Mouse (Mus musculus): Measurements from ENCODE around the gene Nfe2l1. TPM values are rescaled to one million over a fixed set of nuclear protein-coding genes. Genes with fewer than 3 reads are reported as not detected.
A peak's percentile ranks its signal among the peaks of the same experiment; 100 is the strongest.
"Not testable (repeated sequence)": the region's sequence is repeated elsewhere in the genome, so short reads cannot be mapped to it uniquely, and the experiment has no call there.

The Nfe2l1 gene
- polyA plus RNA-seq (2012; rRNA removed): 249 and 296 TPM in 2 replicates

- DNase-seq (ENCODE audit: low read depth): peak; percentile 97
Observed at GRCm38 (mm10) chr11:96829813-96830538, at the start of gene Nfe2l1. Nfe2l1 (minus strand) TSS chr11:96829968.

GRCm38 (mm10) chr11:96879359-96879758, 49.6 kb upstream of the Nfe2l1 start:
- DNase-seq (ENCODE audit: low read depth): no peak

- DNase-seq (ENCODE audit: low read depth): no peak
Observed at GRCm38 (mm10) chr11:96878715-96879114, 48.9 kb upstream of the Nfe2l1 start.

- DNase-seq (ENCODE audit: low read depth): no peak
Observed at GRCm38 (mm10) chr11:96877071-96877470, 47.3 kb upstream of the Nfe2l1 start.

GRCm38 (mm10) chr11:96876300-96877040, 46.7 kb upstream of the Nfe2l1 start:
- no peak for DNase-seq (ENCODE audit: low read depth)

- DNase-seq (ENCODE audit: low read depth): no peak
Observed at GRCm38 (mm10) chr11:96875745-96876144, 46.0 kb upstream of the Nfe2l1 start.

GRCm38 (mm10) chr11:96875270-96875669, 45.5 kb upstream of the Nfe2l1 start:
- no peak for DNase-seq (ENCODE audit: low read depth)

- DNase-seq (ENCODE audit: low read depth): no peak
Observed at GRCm38 (mm10) chr11:96873601-96874140, 43.9 kb upstream of the Nfe2l1 start.

GRCm38 (mm10) chr11:96872441-96873379, 42.9 kb upstream of the Nfe2l1 start:
- no peak for DNase-seq (ENCODE audit: low read depth)

GRCm38 (mm10) chr11:96867149-96867548, 37.4 kb upstream of the Nfe2l1 start:
- DNase-seq (ENCODE audit: low read depth): no peak

- DNase-seq (ENCODE audit: low read depth): no peak
Observed at GRCm38 (mm10) chr11:96863206-96863995, 33.6 kb upstream of the Nfe2l1 start.

- DNase-seq (ENCODE audit: low read depth): no peak
Observed at GRCm38 (mm10) chr11:96862534-96862933, 32.8 kb upstream of the Nfe2l1 start.

- DNase-seq (ENCODE audit: low read depth): no peak
Observed at GRCm38 (mm10) chr11:96861878-96862289, 32.1 kb upstream of the Nfe2l1 start.

- no peak for DNase-seq (ENCODE audit: low read depth)
Observed at GRCm38 (mm10) chr11:96861446-96861845, 31.7 kb upstream of the Nfe2l1 start.

GRCm38 (mm10) chr11:96860564-96860963, 30.8 kb upstream of the Nfe2l1 start:
- no peak for DNase-seq (ENCODE audit: low read depth)

- no peak for DNase-seq (ENCODE audit: low read depth)
Observed at GRCm38 (mm10) chr11:96859635-96860034, 29.9 kb upstream of the Nfe2l1 start.

- DNase-seq (ENCODE audit: low read depth): no peak
Observed at GRCm38 (mm10) chr11:96857446-96857845, 27.7 kb upstream of the Nfe2l1 start.

- no peak for DNase-seq (ENCODE audit: low read depth)
Observed at GRCm38 (mm10) chr11:96849681-96850467, 20.1 kb upstream of the Nfe2l1 start, which contains the start of gene Copz2. Copz2 (plus strand) TSS chr11:96849870.

- not testable (repeated sequence) for DNase-seq (ENCODE audit: low read depth)
Observed at GRCm38 (mm10) chr11:96849145-96849544, 19.4 kb upstream of the Nfe2l1 start.

GRCm38 (mm10) chr11:96848694-96849093, 18.9 kb upstream of the Nfe2l1 start:
- no peak for DNase-seq (ENCODE audit: low read depth)

Data from gonadal fat pad, adult 2 months (tissue).